Mouse (Mus musculus) heart, embryonic 14.5 days (tissue): ENCODE results near the gene Inf2. TPM values are rescaled to one million over a fixed set of nuclear protein-coding genes. Genes with fewer than 3 reads are reported as not detected.

Experiments
- ATAC-seq: fragments of 200-750 bp; cut with Nextera tagmentation; 2 replicates; pipeline ENCODE4 v1.8.0; 2017; ENCODE audit warnings: low read depth, moderate TSS enrichment; ENCODE audit not compliant: insufficient number of reproducible peaks, insufficient read depth, low FRiP score
- H3K27ac ChIP-seq, 2 experiments: fragments of 200-500 bp in 1 of 2; fragments of 300-500 bp in 1 of 2; sonication (generic) in 1 of 2; replicated peaks in 1 of 2; 2 replicates each; pipeline ENCODE4 v1.5.1; 2012 to 2014; ENCODE audit warnings: low read depth in 2 of 2, low read length in 2 of 2, control low read depth in 1 of 2, mild to moderate bottlenecking in 1 of 2, mixed read lengths in 1 of 2; ENCODE audit not compliant: control insufficient read depth in 1 of 2, insufficient read depth in 1 of 2
- H3K27me3 ChIP-seq: fragments of 300-500 bp; sonication (generic); 2 replicates; pipeline ENCODE4 v1.6.1; 2014; ENCODE audit warnings: mild to moderate bottlenecking, low read length, control low read depth; ENCODE audit not compliant: control insufficient read depth, insufficient read depth
- H3K36me3 ChIP-seq: fragments of 300-500 bp; sonication (generic); 2 replicates; pipeline ENCODE4 v1.6.1; 2014; ENCODE audit warnings: mild to moderate bottlenecking, control low read depth, low read length, mixed read lengths; ENCODE audit not compliant: control insufficient read depth, insufficient read depth
- H3K4me1 ChIP-seq, 2 experiments: fragments of 200-500 bp in 1 of 2; fragments of 300-500 bp in 1 of 2; sonication (generic) in 1 of 2; 2 replicates each; pipeline ENCODE4 v1.6.1; 2012 to 2014; ENCODE audit warnings: low read length in 2 of 2, control low read depth in 1 of 2, mixed read lengths in 1 of 2; ENCODE audit not compliant: control insufficient read depth in 2 of 2, insufficient read depth in 2 of 2
- H3K4me2 ChIP-seq: fragments of 300-500 bp; sonication (generic); 2 replicates; pipeline ENCODE4 v1.6.1; 2014; ENCODE audit warnings: mild to moderate bottlenecking, low read length
- H3K4me3 ChIP-seq, 2 experiments: fragments of 200-500 bp in 1 of 2; fragments of 300-500 bp in 1 of 2; sonication (generic) in 1 of 2; 2 replicates each; pipeline ENCODE4 v1.5.1; 2012 to 2014; ENCODE audit warnings: low read length in 2 of 2, mild to moderate bottlenecking in 2 of 2, control low read depth in 1 of 2, low read depth in 1 of 2, moderate library complexity in 1 of 2; ENCODE audit not compliant: control insufficient read depth in 1 of 2, insufficient read depth in 1 of 2
- H3K9ac ChIP-seq: fragments of 300-500 bp; sonication (generic); 2 replicates; pipeline ENCODE4 v1.6.1; 2014; ENCODE audit warnings: mild to moderate bottlenecking, low read length
- H3K9me3 ChIP-seq: fragments of 300-500 bp; sonication (generic); 2 replicates; pipeline ENCODE4 v1.6.1; 2016; ENCODE audit warnings: low read length, control low read depth; ENCODE audit not compliant: control insufficient read depth
- WGBS: fragments of 180-500 bp; shearing (Covaris S2); extraction: QIAGEN DNeasy Blood & Tissue Kit; methylation state at CpG from one replicate; pipeline ENCODE4 v1.1.7; 2014; 5-methylcytosine and 5-hydroxymethylcytosine counted together
- polyA plus RNA-seq: library from polyadenylated mRNA; unstranded; fragments of >200 nt; fragmentation: Nextera tagmentation; extraction: Ambion mirVana; gene quantifications from 2 replicates; pipeline ENCODE4 v1.2.1, GENCODE M21; 2014

Gene Inf2
- polyA plus RNA-seq, 1 experiment from 2014 or later, result 2.9 TPM

- Histone ChIP-seq H3K4me1 (peaks cover 15 to 20% of the 10 kb centered on the region in 2 experiments), H3K36me3 (peaks cover 91% of the 10 kb centered on the region), H3K4me3 (no peak overlapping the region), H3K4me2 (no peak overlapping the region), H3K27ac (peak overlapping the region; percentile 85 to 90), H3K27me3 (no peaks in the 10 kb centered on the region), H3K9me3 (no peaks in the 10 kb centered on the region), H3K9ac (peak overlapping the region; percentile 54; the same call in 1 of the 2 replicates)
- ATAC-seq, result peak; percentile 60; the same call in 1 of the 2 replicates
- WGBS, result 24% methylated on average over 7 of the region's 7 CpGs
Measured at GRCm38 (mm10) chr12:112653157-112653824, 64.7 kb downstream of the Inf2 start.

DNA sequence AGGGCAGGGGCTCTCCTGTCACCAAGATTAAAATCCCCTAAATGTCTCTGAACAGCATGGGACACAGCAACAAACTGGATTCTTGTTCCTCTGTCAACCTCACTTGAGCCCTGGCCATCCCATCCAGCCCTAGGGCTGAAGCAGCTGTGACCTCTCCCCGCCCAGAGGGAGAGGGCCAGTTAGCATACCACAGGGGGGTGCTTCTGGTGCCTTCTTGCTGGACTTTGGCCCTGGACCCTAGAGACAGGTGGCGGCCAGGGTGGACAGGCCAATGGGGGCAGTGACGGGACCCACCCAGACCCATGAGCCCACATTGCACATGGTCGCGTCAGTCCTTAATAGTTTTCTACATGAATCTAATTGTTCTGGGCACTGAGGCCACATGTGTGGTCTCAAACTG, 65.5 kb downstream of the Inf2 start:
- H3K27me3 ChIP-seq, result no peaks in the 10 kb centered on the region
- peak overlapping the region; percentile 29 for H3K4me2 ChIP-seq
- H3K36me3 ChIP-seq, result peaks cover 92% of the 10 kb centered on the region
- no peaks in the 10 kb centered on the region for H3K9me3 ChIP-seq
- WGBS, result 84% methylated on average over 5 of the region's 5 CpGs
- ATAC-seq, result no peak
- peak overlapping the region; percentile 23 to 85; a peak in 3 of 4 replicates for H3K27ac ChIP-seq
- peak overlapping the region; percentile 54 for H3K9ac ChIP-seq
- peaks cover 18 to 26% of the 10 kb centered on the region in 2 experiments for H3K4me1 ChIP-seq
- no peak overlapping the region for H3K4me3 ChIP-seq

DNA sequence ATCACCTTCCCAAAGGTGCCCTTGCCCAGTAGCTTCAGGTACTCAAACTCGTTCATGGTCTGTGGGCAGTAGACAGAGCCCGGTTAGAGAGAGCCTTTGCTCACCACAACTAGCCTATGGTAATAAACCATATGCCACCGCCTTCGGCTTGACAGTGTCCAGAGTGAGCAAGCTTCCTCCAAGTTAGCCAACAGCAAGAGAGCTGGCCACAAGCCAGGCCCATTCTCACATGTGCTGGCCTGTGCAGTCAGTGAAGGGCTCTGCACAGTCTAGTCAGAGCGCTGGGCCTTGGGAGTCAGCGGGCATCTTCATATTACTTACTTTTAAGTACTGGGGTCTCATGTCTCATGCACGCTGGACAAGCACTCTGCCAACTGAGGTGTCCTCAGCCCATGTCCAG, 70.0 kb downstream of the Inf2 start:
- Histone ChIP-seq H3K36me3 (peaks cover 93% of the 10 kb centered on the region), H3K9ac (peak overlapping the region; percentile 36; the same call in 1 of the 2 replicates), H3K27ac (0 out of 4 replicates have a peak overlapping the region, but pooled peaks of 1 of the 2 experiments have one; percentile 98), H3K4me2 (no peak overlapping the region), H3K4me3 (no peak overlapping the region), H3K27me3 (no peaks in the 10 kb centered on the region), H3K9me3 (no peaks in the 10 kb centered on the region), H3K4me1 (peaks cover 43 to 67% of the 10 kb centered on the region in 2 experiments)
- ATAC-seq, result no peak
- 87% methylated on average over 7 of the region's 7 CpGs for WGBS

- H3K27ac ChIP-seq, result peak overlapping the region in 1 of 2 experiments; percentile 98; a peak in 1 of 4 replicates
- H3K9ac ChIP-seq, result peak overlapping the region; percentile 36; the same call in 1 of the 2 replicates
Measured at GRCm38 (mm10) chr12:112659109-112659508, 70.5 kb downstream of the Inf2 start.

GRCm38 (mm10) chr12:112660576-112661326, 72.2 kb downstream of the Inf2 start:
- Histone ChIP-seq H3K4me1 (peaks cover 49 to 72% of the 10 kb centered on the region in 2 experiments), H3K4me3 (peak overlapping the region in 1 of 2 experiments; percentile 4; a peak in 1 of 4 replicates), H3K9ac (peak overlapping the region; percentile 58), H3K27ac (peak overlapping the region; percentile 88 to 98), H3K4me2 (peak overlapping the region; percentile 59), H3K9me3 (no peaks in the 10 kb centered on the region), H3K27me3 (no peaks in the 10 kb centered on the region), H3K36me3 (peaks cover 92% of the 10 kb centered on the region)
- 21% methylated on average over 5 of the region's 5 CpGs for WGBS
- ATAC-seq, result peak; percentile 77

More at GRCm38 (mm10) chr12:112659109-112659508, 70.5 kb downstream of the Inf2 start:
- H3K27me3 ChIP-seq, result no peaks in the 10 kb centered on the region
- H3K4me1 ChIP-seq, result peaks cover 43 to 67% of the 10 kb centered on the region in 2 experiments
- H3K4me3 ChIP-seq, result no peak overlapping the region
- H3K4me2 ChIP-seq, result no peak overlapping the region
- peaks cover 93% of the 10 kb centered on the region for H3K36me3 ChIP-seq
- WGBS, result 77% methylated on average over 6 of the region's 6 CpGs
- no peaks in the 10 kb centered on the region for H3K9me3 ChIP-seq
- ATAC-seq, result no peak

DNA sequence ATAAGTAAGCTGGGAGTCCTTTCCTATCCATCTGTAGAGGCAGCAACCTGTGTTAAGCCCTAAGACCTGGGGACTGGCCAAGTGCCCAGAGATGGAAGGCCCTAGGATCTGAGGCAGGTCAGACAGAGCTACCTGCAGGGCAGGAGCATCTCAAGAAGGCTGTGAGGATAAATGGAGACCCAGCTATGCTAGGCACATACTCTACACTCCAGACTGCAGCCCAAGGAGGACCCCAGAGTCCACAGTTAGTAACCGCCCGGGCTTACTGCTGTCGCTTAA, 72.7 kb downstream of the Inf2 start:
- Histone ChIP-seq H3K4me2 (peak overlapping the region; percentile 59), H3K4me1 (peaks cover 54 to 77% of the 10 kb centered on the region in 2 experiments), H3K9me3 (no peaks in the 10 kb centered on the region), H3K27me3 (no peaks in the 10 kb centered on the region), H3K4me3 (0 out of 4 replicates have a peak overlapping the region, but pooled peaks of 1 of the 2 experiments have one; percentile 2), H3K27ac (peak overlapping the region; percentile 88 to 98), H3K36me3 (peaks cover 92% of the 10 kb centered on the region), H3K9ac (peak overlapping the region; percentile 58)
- ATAC-seq, result no peak
- WGBS, result 24% methylated on average over 3 of the region's 3 CpGs

DNA sequence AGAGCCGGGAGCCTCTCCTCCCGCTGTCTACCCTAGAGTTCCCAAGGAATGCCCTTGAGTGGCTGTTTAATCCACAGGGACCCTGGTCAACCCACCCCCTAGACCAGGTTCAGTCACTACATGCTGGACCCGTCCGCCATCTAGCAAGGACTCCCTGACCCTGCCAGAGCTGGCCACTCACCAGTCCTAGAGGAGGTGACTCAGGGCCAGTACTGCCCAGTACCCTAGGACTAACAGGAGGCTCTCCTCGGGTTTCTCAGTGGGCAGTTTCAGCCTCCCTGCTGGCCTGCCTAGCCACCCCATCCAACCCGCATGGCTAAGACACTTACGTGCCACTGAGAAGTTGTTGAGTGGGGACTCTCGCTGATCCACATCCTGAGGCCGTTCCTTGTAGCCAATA, 73.3 kb downstream of the Inf2 start:
- H3K4me3 ChIP-seq, result no peak overlapping the region
- no peaks in the 10 kb centered on the region for H3K27me3 ChIP-seq
- H3K36me3 ChIP-seq, result peaks cover 92% of the 10 kb centered on the region
- peak overlapping the region; percentile 88 to 98 for H3K27ac ChIP-seq
- H3K4me1 ChIP-seq, result peaks cover 59 to 83% of the 10 kb centered on the region in 2 experiments
- peak overlapping the region; percentile 58 for H3K9ac ChIP-seq
- peak overlapping the region; percentile 59 for H3K4me2 ChIP-seq
- no peaks in the 10 kb centered on the region for H3K9me3 ChIP-seq
- 50% methylated on average over 9 of the region's 9 CpGs for WGBS
- no peak for ATAC-seq
